ENCODE assay signal across 8 mouse cellular contexts in the genomic region with DNA sequence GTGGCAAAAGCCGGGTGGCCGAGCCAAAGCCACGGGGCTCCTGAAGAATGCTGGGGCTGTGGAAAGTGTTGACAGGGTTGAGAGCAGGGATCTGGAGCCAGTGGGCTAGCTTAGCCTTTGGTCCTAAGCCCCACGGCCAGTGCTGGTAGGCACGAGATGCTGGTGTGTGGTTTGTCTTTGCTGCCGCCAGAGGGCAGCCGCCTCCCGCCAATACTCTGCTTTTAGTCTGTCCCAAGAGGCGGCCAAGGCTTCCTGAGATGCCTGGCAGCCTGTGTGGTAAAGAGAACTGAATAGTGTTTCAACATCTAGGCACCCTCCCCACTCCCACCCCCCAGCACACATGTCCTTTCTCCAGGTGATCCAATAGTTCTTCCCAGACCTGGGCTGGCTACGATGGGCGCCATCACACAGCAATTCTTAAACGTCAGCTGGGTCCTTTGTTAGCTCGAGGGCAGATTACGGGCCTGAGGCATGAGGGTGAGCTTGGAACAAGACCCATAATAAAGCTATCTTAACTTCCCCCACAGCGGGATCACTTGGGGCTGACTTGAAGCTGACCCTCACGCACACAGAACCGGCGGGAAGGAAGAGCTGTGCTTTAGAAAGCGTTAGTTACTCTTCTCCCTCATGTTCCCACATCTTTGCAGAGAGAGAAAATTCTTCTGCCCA. TPM values are rescaled to one million over a fixed set of nuclear protein-coding genes. Genes with fewer than 3 reads are reported as not detected.
DNase-seq lines count a peak whose midpoint lies in the region; ATAC-seq and TF ChIP-seq lines count a peak whose summit lies in the region.

No protein-coding gene starts in this region.

- no peak for TF ChIP-seq POLR2A in cerebellum, adult 2 months (IDR thresholded peaks at IDR 0.05; ENCODE audit: borderline replicate concordance, insufficient read depth, low read length)

- H3K27me3 ChIP-seq in cerebellum, adult 2 months (ENCODE audit: control insufficient read depth, insufficient read depth, low read length): no peaks in the 10 kb centered on the region
- no peaks in the 10 kb centered on the region for H3K27me3 ChIP-seq in forebrain, embryonic 16.5 days (replicated peaks; ENCODE audit: control insufficient read depth, insufficient read depth, low read length)
- H3K27me3 ChIP-seq in hindbrain, embryonic 11.5 days (ENCODE audit: control insufficient read depth, insufficient read depth, low read length): peaks cover 6% of the 10 kb centered on the region

- no peak overlapping the region for H3K4me2 ChIP-seq in forebrain, embryonic 16.5 days (ENCODE audit: low read length)
- no peak overlapping the region for H3K4me2 ChIP-seq in hindbrain, embryonic 11.5 days (replicated peaks; ENCODE audit: low read depth, low read length)

- DNase-seq in MN1 (ENCODE audit: low spot score): peak; percentile 81
- peak; percentile 72 to 77 for DNase-seq in cerebellum, adult 2 months
- DNase-seq in hindbrain, embryonic 11.5 days (ENCODE audit: low spot score): peak; percentile 89
- peak; percentile 65 to 80 for DNase-seq in layer of hippocampus, postnatal 25 days (ENCODE audit: extremely low spot score in 1 of 2, low spot score in 1 of 2)
- DNase-seq in right cerebral cortex, adult 2 months (ENCODE audit: low spot score in 2 of 2): peak; percentile 77 to 83
- peak; percentile 47 for DNase-seq in urinary bladder, adult 2 months (ENCODE audit: low spot score)

- no peak overlapping the region for H3K27ac ChIP-seq in cerebellum, adult 2 months (ENCODE audit: insufficient read depth, low read length)
- 0 out of 2 replicates have a peak overlapping the region, but pooled peaks have one; percentile 13 for H3K27ac ChIP-seq in forebrain, embryonic 16.5 days (ENCODE audit: low read length)
- no peak overlapping the region for H3K27ac ChIP-seq in hindbrain, embryonic 11.5 days (ENCODE audit: low read depth, low read length)

- peak; percentile 81 for ATAC-seq in forebrain, embryonic 16.5 days
- peak; percentile 71; the same call in 1 of the 2 replicates for ATAC-seq in hindbrain, embryonic 11.5 days (ENCODE audit: low FRiP score)
- ATAC-seq in megakaryocyte, adult 5-6 weeks (ENCODE audit: poor library complexity, severe bottlenecking): peak; percentile 76

- H3K4me1 ChIP-seq in cerebellum, adult 2 months (ENCODE audit: control insufficient read depth, insufficient read depth, low read length): no peaks in the 10 kb centered on the region
- peaks cover 42% of the 10 kb centered on the region for H3K4me1 ChIP-seq in forebrain, embryonic 16.5 days (replicated peaks; ENCODE audit: control insufficient read depth, insufficient read depth, low read length)
- peaks cover 28% of the 10 kb centered on the region for H3K4me1 ChIP-seq in hindbrain, embryonic 11.5 days (replicated peaks; ENCODE audit: control insufficient read depth, insufficient read depth, low read length)

- H3K4me3 ChIP-seq in cerebellum, adult 2 months (replicated peaks; ENCODE audit: insufficient read depth, low read depth, low read length): no peak overlapping the region
- no peak overlapping the region for H3K4me3 ChIP-seq in forebrain, embryonic 16.5 days (replicated peaks; ENCODE audit: low read length)
- H3K4me3 ChIP-seq in hindbrain, embryonic 11.5 days (ENCODE audit: low read depth, low read length): no peak overlapping the region

- TF ChIP-seq CTCF in cerebellum, adult 2 months (IDR thresholded peaks at IDR 0.05; ENCODE audit: borderline replicate concordance, insufficient read depth, low read depth, low read length): peak; percentile 96

- H3K9me3 ChIP-seq in forebrain, embryonic 16.5 days (ENCODE audit: control insufficient read depth, low read length): no peaks in the 10 kb centered on the region
- no peaks in the 10 kb centered on the region for H3K9me3 ChIP-seq in hindbrain, embryonic 11.5 days (ENCODE audit: control insufficient read depth, low read length)

- H3K36me3 ChIP-seq in forebrain, embryonic 16.5 days (ENCODE audit: control insufficient read depth, insufficient read depth): no peaks in the 10 kb centered on the region
- H3K36me3 ChIP-seq in hindbrain, embryonic 11.5 days (ENCODE audit: control insufficient read depth, insufficient read depth, low read length): no peaks in the 10 kb centered on the region

- H3K9ac ChIP-seq in forebrain, embryonic 16.5 days (replicated peaks; ENCODE audit: low read depth, low read length): 0 out of 2 replicates have a peak overlapping the region, but pooled peaks have one; percentile 26
- H3K9ac ChIP-seq in hindbrain, embryonic 11.5 days (ENCODE audit: low read depth, low read length): peak overlapping the region; percentile 34; the same call in 1 of the 2 replicates

- 41% methylated on average over 19 of the region's 19 CpGs for WGBS in cerebellum, adult 2 months
- WGBS in forebrain, embryonic 16.5 days: 15% methylated on average over 19 of the region's 19 CpGs
- 29% methylated on average over 19 of the region's 19 CpGs for WGBS in hindbrain, embryonic 11.5 days

RNA-seq across cellular contexts. Expression of a gene that starts 25.0 kb away (rescaled TPM):
- 2.8 and 3.9 TPM in 2 replicates for polyA plus RNA-seq in cerebellum, adult 2 months (2012; rRNA removed)
- 9.2 and 11.7 TPM in 2 replicates for polyA plus RNA-seq in forebrain, embryonic 16.5 days (2015; fragmentation: Nextera tagmentation; extraction: Ambion mirVana)
- polyA plus RNA-seq in hindbrain, embryonic 11.5 days (2014; fragmentation: Nextera tagmentation; extraction: Ambion mirVana): 8.2 and 12.7 TPM in 2 replicates
- 10 to 100 TPM in 1 of 2 experiments, 1 to 10 TPM in 1; 9.3 to 12.9 TPM for total RNA-seq in layer of hippocampus, postnatal 25 days (2021)
- total RNA-seq in megakaryocyte, adult 5-6 weeks (2015): not detected in 2 replicates
- total RNA-seq in megakaryocyte, adult 5-6 weeks (2017): not detected in 2 replicates
- 0.50 and 0.63 TPM in 2 replicates for polyA plus RNA-seq in urinary bladder, adult 2 months (2012; rRNA removed)

RNA-seq across cellular contexts. Expression of a gene that starts 32.4 kb away (rescaled TPM):
- 3.6 and 3.7 TPM in 2 replicates for polyA plus RNA-seq in cerebellum, adult 2 months (2012; rRNA removed)
- polyA plus RNA-seq in forebrain, embryonic 16.5 days (2015; fragmentation: Nextera tagmentation; extraction: Ambion mirVana): 0.30 and 0.66 TPM in 2 replicates
- not detected in 2 replicates for polyA plus RNA-seq in hindbrain, embryonic 11.5 days (2014; fragmentation: Nextera tagmentation; extraction: Ambion mirVana)
- total RNA-seq in layer of hippocampus, postnatal 25 days (2021): 1 to 10 TPM; 1.1 to 3.1 TPM
- total RNA-seq in megakaryocyte, adult 5-6 weeks (2015): 9.2 and 10.5 TPM in 2 replicates
- total RNA-seq in megakaryocyte, adult 5-6 weeks (2017): 8.3 and 9.7 TPM in 2 replicates
- polyA plus RNA-seq in urinary bladder, adult 2 months (2012; rRNA removed): 0.36 and 0.37 TPM in 2 replicates
